21 mouse cellular contexts compared by ENCODE assay signal in genomic region chr8:125778919-125779318, GRCm38 (mm10). TPM values are rescaled to one million over a fixed set of nuclear protein-coding genes. Genes with fewer than 3 reads are reported as not detected.
A peak's percentile ranks its signal among the peaks of the same experiment; 100 is the strongest.
DNase-seq lines count a peak whose midpoint lies in the region; ATAC-seq and TF ChIP-seq lines count a peak whose summit lies in the region.
"Had no signal": no experiment of that assay in that cellular context is flagged by ENCODE, and none has a peak within 500 bp of the region (broad histone marks: within the 10 kb centered on the region; RNA-seq: fewer than 3 reads in every experiment).

No protein-coding gene starts in this region.

- TF ChIP-seq RAD21 in MEL (IDR thresholded peaks at IDR 0.05; ENCODE audit: low read depth, low read length): no peak

- intact Hi-C loops in heart, postnatal 25 days (cut with DNase I): no loop called here

- WGBS in liver, adult 2 months: 95% methylated on average over 5 of the region's 5 CpGs
- 89% methylated on average over 5 of the region's 5 CpGs for WGBS in liver, embryonic 11.5 days

- H3K4me1 ChIP-seq in liver, adult 2 months (ENCODE audit: control insufficient read depth, insufficient read depth, low read length): no peaks in the 10 kb centered on the region
- peaks cover 15% of the 10 kb centered on the region for H3K4me1 ChIP-seq in liver, embryonic 11.5 days (replicated peaks; ENCODE audit: control insufficient read depth, insufficient read depth, low read length)
- no peaks in the 10 kb centered on the region for H3K4me1 ChIP-seq in MEL (ENCODE audit: control insufficient read depth in 1 of 2, insufficient read depth in 2 of 2, low read length in 2 of 2)
- H3K4me1 ChIP-seq: embryonic facial prominence, embryonic 13.5 days; heart, embryonic 15.5 days; hindbrain, embryonic 12.5 days had no signal

- no peak for TF ChIP-seq EP300 in MEL (IDR thresholded peaks at IDR 0.05; ENCODE audit: low read depth in 1 of 2, low read length in 2 of 2)

- H3K79me2 ChIP-seq in liver, adult 2 months (ENCODE audit: control insufficient read depth, insufficient read depth, low read length): no peaks in the 10 kb centered on the region
- no peaks in the 10 kb centered on the region for H3K79me2 ChIP-seq in MEL (ENCODE audit: control insufficient read depth, insufficient read depth, low read length, poor library complexity)

- no peaks in the 10 kb centered on the region for H3K36me3 ChIP-seq in liver, adult 2 months (ENCODE audit: control insufficient read depth, insufficient read depth, low read length)
- H3K36me3 ChIP-seq in liver, embryonic 11.5 days (ENCODE audit: control insufficient read depth, insufficient read depth, low read length): no peaks in the 10 kb centered on the region
- H3K36me3 ChIP-seq in MEL (ENCODE audit: control insufficient read depth in 1 of 2, insufficient read depth in 2 of 2, low read length in 2 of 2): no peaks in the 10 kb centered on the region
- H3K36me3 ChIP-seq: embryonic facial prominence, embryonic 13.5 days; heart, embryonic 15.5 days; hindbrain, embryonic 12.5 days; liver, embryonic 13.5 days had no signal

- H3K27ac ChIP-seq in liver, adult 2 months (replicated peaks; ENCODE audit: insufficient read depth, low read depth, low read length): no peak overlapping the region
- no peak overlapping the region for H3K27ac ChIP-seq in liver, embryonic 11.5 days (ENCODE audit: low read depth, low read length)
- H3K27ac ChIP-seq in MEL (ENCODE audit: control insufficient read depth, low read depth, low read length): no peak overlapping the region
- H3K27ac ChIP-seq: embryonic facial prominence, embryonic 13.5 days; heart, embryonic 15.5 days; hindbrain, embryonic 12.5 days; layer of hippocampus, adult 2 months; liver, embryonic 13.5 days had no signal

- no peak overlapping the region for H3K9ac ChIP-seq in liver, adult 2 months (ENCODE audit: low read depth, low read length)
- H3K9ac ChIP-seq in liver, embryonic 11.5 days (ENCODE audit: low read depth, low read length): no peak overlapping the region
- no peak overlapping the region for H3K9ac ChIP-seq in MEL (ENCODE audit: control insufficient read depth, low read depth, low read length, poor library complexity, severe bottlenecking)
- H3K9ac ChIP-seq: embryonic facial prominence, embryonic 13.5 days; forebrain, postnatal 0 days; heart, embryonic 15.5 days; hindbrain, embryonic 12.5 days; liver, embryonic 13.5 days; lung, embryonic 14.5 days had no signal

- no peak for TF ChIP-seq CTCF in liver, adult 2 months (IDR thresholded peaks at IDR 0.05; ENCODE audit: low read depth, low read length)
- no peak for TF ChIP-seq CTCF in MEL (IDR thresholded peaks at IDR 0.05 in 2 of 3, conservative IDR thresholded peaks at IDR 0.05 in 1 of 3; ENCODE audit: control insufficient read depth in 1 of 3, insufficient read depth in 1 of 3, low read depth in 2 of 3, low read length in 3 of 3, poor library complexity in 1 of 3, severe bottlenecking in 1 of 3)

- ATAC-seq in liver, embryonic 11.5 days (replicated peaks; ENCODE audit: low FRiP score): no peak
- no peak for ATAC-seq in granulocyte monocyte progenitor cell, adult 5-6 weeks (replicated peaks; ENCODE audit: poor library complexity, severe bottlenecking)
- ATAC-seq: activated CD4-positive, CD25-positive, alpha-beta regulatory T cell, adult 4 months; CD4-positive, CD25-positive, alpha-beta regulatory T cell, adult 4 months; forebrain, postnatal 0 days; inflammation-experienced regulatory T-cells, adult 6 months had no signal

- no peak overlapping the region for H3K4me3 ChIP-seq in liver, adult 2 months (ENCODE audit: insufficient read depth, low read depth, low read length)
- H3K4me3 ChIP-seq in liver, embryonic 11.5 days (ENCODE audit: low read depth, low read length): no peak overlapping the region
- no peak overlapping the region for H3K4me3 ChIP-seq in MEL (ENCODE audit: control insufficient read depth in 1 of 2, insufficient read depth in 1 of 2, low read depth in 2 of 2, low read length in 2 of 2)
- H3K4me3 ChIP-seq: embryonic facial prominence, embryonic 13.5 days; heart, embryonic 15.5 days; hindbrain, embryonic 12.5 days; layer of hippocampus, adult 2 months; liver, embryonic 13.5 days had no signal

- H3K9me3 ChIP-seq in liver, embryonic 11.5 days (ENCODE audit: control insufficient read depth, low read length): no peaks in the 10 kb centered on the region
- no peaks in the 10 kb centered on the region for H3K9me3 ChIP-seq in MEL (replicated peaks; ENCODE audit: insufficient read depth, low read length)
- H3K9me3 ChIP-seq: embryonic facial prominence, embryonic 13.5 days; heart, embryonic 15.5 days; hindbrain, embryonic 12.5 days; liver, embryonic 13.5 days had no signal

- no peak overlapping the region for H3K4me2 ChIP-seq in liver, embryonic 11.5 days
- H3K4me2 ChIP-seq: embryonic facial prominence, embryonic 13.5 days; heart, embryonic 15.5 days; hindbrain, embryonic 12.5 days; liver, embryonic 13.5 days; lung, embryonic 14.5 days had no signal

- DNase-seq in liver, adult 2 months (ENCODE audit: extremely low read depth, low read depth, low spot score): peak; percentile 1
- no peak for DNase-seq in liver, embryonic 11.5 days (ENCODE audit: low spot score)
- DNase-seq in A20 (ENCODE audit: low read depth, low spot score) (peak; percentile 30), MEL (ENCODE audit: low read depth, low spot score) (peak; percentile 45)
- DNase-seq in naive thymus-derived CD4-positive, alpha-beta T cell, adult 2 months (ENCODE audit: low read depth): peak; percentile 13
- DNase-seq in heart, postnatal 25 days (ENCODE audit: low spot score): no peak
- DNase-seq: adrenal gland, postnatal 14 days; cerebellum, postnatal 10 days; forebrain, postnatal 0 days; kidney, adult 2 months; liver, embryonic 13.5 days; lung, embryonic 14.5 days; lung, postnatal 36 days had no signal

- no peaks in the 10 kb centered on the region for H3K27me3 ChIP-seq in liver, adult 2 months (ENCODE audit: control insufficient read depth, insufficient read depth, low read length)
- no peaks in the 10 kb centered on the region for H3K27me3 ChIP-seq in liver, embryonic 11.5 days (replicated peaks; ENCODE audit: control insufficient read depth, insufficient read depth, low read length)
- H3K27me3 ChIP-seq in MEL (ENCODE audit: control insufficient read depth in 1 of 2, insufficient read depth in 2 of 2, low read length in 2 of 2): no peaks in the 10 kb centered on the region
- H3K27me3 ChIP-seq: embryonic facial prominence, embryonic 13.5 days; heart, embryonic 15.5 days; hindbrain, embryonic 12.5 days; liver, embryonic 13.5 days had no signal

- no peak for TF ChIP-seq POLR2A in liver, adult 2 months (IDR thresholded peaks at IDR 0.05; ENCODE audit: extremely low read depth, insufficient read depth, low read length)
- TF ChIP-seq POLR2A in MEL (IDR thresholded peaks at IDR 0.05; ENCODE audit: control insufficient read depth in 1 of 2, insufficient read depth in 1 of 2, low read depth in 1 of 2, low read length in 2 of 2, poor library complexity in 1 of 2): no peak

TF ChIP-seq in MEL, 35 proteins besides CTCF, POLR2A, EP300 and RAD21:
- TF ChIP-seq JUND (IDR thresholded peaks at IDR 0.05; ENCODE audit: low read depth, low read length): no peak
- no peak for TF ChIP-seq TCF12 (IDR thresholded peaks at IDR 0.05; ENCODE audit: low read depth, low read length)
- no peak for TF ChIP-seq ELF1 (IDR thresholded peaks at IDR 0.05; ENCODE audit: low read depth, low read length)
- no peak for TF ChIP-seq MAX (IDR thresholded peaks at IDR 0.05; ENCODE audit: low read length)
- no peak for TF ChIP-seq ZC3H11A (IDR thresholded peaks at IDR 0.05; ENCODE audit: low read depth, low read length)
- TF ChIP-seq HCFC1 (IDR thresholded peaks at IDR 0.05; ENCODE audit: low read depth, low read length): no peak
- TF ChIP-seq POLR2AphosphoS2 (IDR thresholded peaks at IDR 0.05; ENCODE audit: low read length): no peak
- no peak for TF ChIP-seq MEF2A (IDR thresholded peaks at IDR 0.05; ENCODE audit: extremely low read depth, insufficient replicate concordance, low read depth, low read length, poor library complexity, severe bottlenecking)
- no peak for TF ChIP-seq GATA1 (IDR thresholded peaks at IDR 0.05; ENCODE audit: low read depth, low read length)

RNA-seq across cellular contexts. Expression of gene Ntpcr, which starts 49.2 kb away (rescaled TPM):
- 10.9 and 12.3 TPM in 2 replicates for total RNA-seq in liver, adult 2 months (2014; rRNA removed)
- polyA plus RNA-seq in liver, adult 2 months (2012; rRNA removed): 11.4 and 13.7 TPM in 2 replicates
- polyA plus RNA-seq in liver, embryonic 11.5 days (2014; fragmentation: Nextera tagmentation; extraction: Ambion mirVana): 36.7 and 38.2 TPM in 2 replicates
- 34.5 and 40.0 TPM in 2 replicates for total RNA-seq in MEL (2012; rRNA removed)
- polyA plus RNA-seq in MEL (2012; ENCODE audit: insufficient read depth in 1 of 2, insufficient read length in 2 of 2, low read depth in 1 of 2, low replicate concordance in 2 of 2, missing spikeins in 1 of 2): 10 to 100 TPM in 1 of 2 experiments, not detected in 1; 45.3 TPM
- total RNA-seq in granulocyte monocyte progenitor cell, adult 5-6 weeks (2014; fragmentation: Nextera tagmentation): 41.3 and 44.3 TPM in 2 replicates
- 41.6 and 43.7 TPM in 2 replicates for total RNA-seq in granulocyte monocyte progenitor cell, adult 5-6 weeks (2017)
- 10 to 100 TPM; 16.0 TPM for total RNA-seq in heart, postnatal 25 days (2021)

Comparison
In these comparisons a context has a peak if more than half of its experiments do, and no peak if none do; other contexts are left out.
1. DNase-seq: peak in liver, adult 2 months (single experiment), A20 (single experiment), MEL (single experiment) and naive thymus-derived CD4-positive, alpha-beta T cell, adult 2 months (single experiment); none in liver, embryonic 11.5 days (single experiment) and heart, postnatal 25 days (single experiment).